Mouse (Mus musculus) lung, embryonic 14.5 days (tissue): Measurements from ENCODE around the gene Serf2. TPM values are rescaled to one million over a fixed set of nuclear protein-coding genes. Genes with fewer than 3 reads are reported as not detected.
A peak's percentile ranks its signal among the peaks of the same experiment; 100 is the strongest.

Experiments used
- ATAC-seq: fragments of 200-750 bp; cut with Nextera tagmentation; 2 replicates; pipeline ENCODE4 v1.8.0; 2017; ENCODE audit warnings: mild to moderate bottlenecking, moderate TSS enrichment, moderate library complexity; ENCODE audit not compliant: insufficient read depth
- DNase-seq: peaks from one replicate; pipeline ENCODE4 v3.0.0-alpha.2; 2015
- H3K27ac ChIP-seq: fragments of 300-500 bp; sonication (generic); 2 replicates; pipeline ENCODE4 v1.5.1; 2014; ENCODE audit warnings: low read depth, mild to moderate bottlenecking, moderate library complexity
- H3K27me3 ChIP-seq: fragments of 300-500 bp; sonication (generic); 2 replicates; pipeline ENCODE4 v1.6.1; 2014; ENCODE audit warnings: low read length, control low read depth; ENCODE audit not compliant: insufficient read depth
- H3K36me3 ChIP-seq: fragments of 300-500 bp; sonication (generic); 2 replicates; pipeline ENCODE4 v1.6.1; 2014; ENCODE audit warnings: control low read depth; ENCODE audit not compliant: insufficient read depth
- H3K4me1 ChIP-seq: fragments of 300-500 bp; sonication (generic); 2 replicates; pipeline ENCODE4 v1.6.1; 2014; ENCODE audit warnings: antibody characterized with exemption, control low read depth; ENCODE audit not compliant: insufficient read depth
- H3K4me2 ChIP-seq: fragments of 300-500 bp; sonication (generic); 2 replicates; pipeline ENCODE4 v1.6.1; 2014; ENCODE audit warnings: mild to moderate bottlenecking
- H3K4me3 ChIP-seq: fragments of 300-500 bp; sonication (generic); 2 replicates; pipeline ENCODE4 v1.5.1; 2014; ENCODE audit warnings: low read depth, low read length
- H3K9ac ChIP-seq: fragments of 300-500 bp; sonication (generic); 2 replicates; pipeline ENCODE4 v1.6.1; 2014
- H3K9me3 ChIP-seq: fragments of 300-500 bp; sonication (generic); 2 replicates; pipeline ENCODE4 v1.6.1; 2016; ENCODE audit warnings: low read depth, low read length, control low read depth
- CTCF ChIP-seq: IDR thresholded peaks from 2 replicates; pipeline ENCODE4 v1.5.1; 2016; ENCODE audit warnings: antibody characterized with exemption, low read depth
- WGBS: fragments of 180-500 bp; shearing (Covaris S2); extraction: QIAGEN DNeasy Blood & Tissue Kit; methylation state at CpG from one replicate; pipeline ENCODE4 v1.1.7; 2014; 5-methylcytosine and 5-hydroxymethylcytosine counted together
- polyA plus RNA-seq: library from polyadenylated mRNA; unstranded; fragments of >200 nt; fragmentation: Nextera tagmentation; extraction: Ambion mirVana; gene quantifications from 2 replicates; pipeline ENCODE4 v1.2.1, GENCODE M21; 2014

The Serf2 gene
- polyA plus RNA-seq, 1 experiment from 2014 or later: 488 TPM

DNA sequence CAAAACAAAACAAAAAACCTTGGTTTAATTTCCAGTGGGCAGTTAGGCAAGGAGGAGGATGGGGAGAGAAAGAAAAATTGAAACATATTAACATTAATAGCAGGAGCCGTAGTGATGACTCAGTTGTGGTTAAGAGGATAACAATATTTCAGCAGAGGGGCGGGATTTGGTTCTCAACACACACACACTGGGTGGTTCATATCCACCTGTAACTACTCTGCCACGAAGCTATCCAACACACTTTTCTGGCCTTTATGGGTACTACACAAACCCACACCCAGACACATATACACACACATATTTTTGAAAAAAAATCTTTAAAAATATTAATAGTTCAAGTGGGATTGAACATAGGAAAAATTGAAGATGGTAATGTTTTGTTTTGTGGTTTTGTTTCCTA lies 2.0 kb upstream of the Serf2 start:
- H3K9ac ChIP-seq: no peak overlapping the region
- no peak overlapping the region for H3K27ac ChIP-seq
- DNase-seq (no peak), ATAC-seq (no peak)
- H3K4me1 ChIP-seq: peaks cover 8% of the 10 kb centered on the region
- no peak overlapping the region for H3K4me2 ChIP-seq
- H3K27me3 ChIP-seq: no peaks in the 10 kb centered on the region; the same call in 1 of the 2 replicates
- H3K9me3 ChIP-seq: no peaks in the 10 kb centered on the region
- WGBS: 75% methylated on average over 3 of the region's 3 CpGs
- TF ChIP-seq CTCF: no peak
- H3K36me3 ChIP-seq: peaks cover 10% of the 10 kb centered on the region
- H3K4me3 ChIP-seq: no peak overlapping the region

DNA sequence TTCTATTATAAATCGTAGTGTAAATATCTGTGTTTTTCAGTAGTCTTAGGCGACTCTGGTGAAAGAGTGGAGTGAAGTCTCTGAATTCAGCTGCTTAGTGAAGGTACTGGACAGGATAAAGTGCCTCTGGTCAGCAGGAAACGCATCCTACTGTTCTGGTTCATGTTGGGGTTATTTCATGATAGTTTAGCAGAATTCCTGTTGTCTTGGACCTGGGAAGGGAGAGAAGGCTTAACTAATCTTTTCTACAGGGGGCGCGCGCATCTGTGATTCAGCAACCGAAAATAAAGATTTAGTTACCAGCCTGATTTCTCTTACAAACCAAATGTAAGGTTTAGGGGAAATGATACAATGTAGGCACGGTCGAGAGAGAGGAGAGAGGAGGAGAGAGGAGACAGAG lies 859 bp upstream of the Serf2 start:
- peak overlapping the region; percentile 99 for H3K4me3 ChIP-seq
- TF ChIP-seq CTCF: peak; percentile 31
- peak overlapping the region; percentile 62 for H3K9ac ChIP-seq
- peaks cover 5% of the 10 kb centered on the region; the same call in 1 of the 2 replicates for H3K4me1 ChIP-seq
- H3K36me3 ChIP-seq: peaks cover 21% of the 10 kb centered on the region
- no peaks in the 10 kb centered on the region for H3K27me3 ChIP-seq
- WGBS: 11% methylated on average over 9 of the region's 9 CpGs
- DNase-seq: peak; percentile 80
- ATAC-seq: no peak
- peak overlapping the region; percentile 86 for H3K4me2 ChIP-seq
- no peaks in the 10 kb centered on the region for H3K9me3 ChIP-seq
- H3K27ac ChIP-seq: peak overlapping the region; percentile 97

DNA sequence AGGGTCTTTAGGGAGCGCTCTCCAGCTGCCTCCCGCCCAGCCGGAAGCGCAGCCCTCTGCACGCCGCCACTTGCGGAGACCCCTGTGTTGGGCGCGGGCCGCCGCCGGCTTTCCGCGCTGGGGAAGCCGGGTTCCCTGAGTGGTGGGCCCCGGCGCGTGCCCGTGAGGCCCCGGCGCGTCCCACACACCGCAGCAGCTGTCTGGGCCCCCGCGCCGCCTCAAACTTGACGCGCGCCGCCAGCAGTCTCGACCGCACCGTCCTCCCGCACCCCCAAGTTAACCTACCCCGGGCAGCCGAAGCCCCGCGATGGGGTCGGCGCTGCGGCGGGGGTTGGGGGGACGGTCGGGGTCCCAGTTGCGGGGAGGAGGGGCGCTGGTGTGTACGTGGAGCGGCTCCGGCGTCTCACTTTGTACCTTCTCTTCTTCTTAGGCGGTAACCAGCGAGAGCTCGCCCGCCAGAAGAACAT lies 583 bp downstream of the Serf2 start:
- peak; percentile 56 for ATAC-seq
- peak overlapping the region; percentile 89 for H3K4me2 ChIP-seq
- WGBS: 0% methylated on average over 52 of the region's 54 CpGs
- DNase-seq: no peak
- peak overlapping the region; percentile 99 for H3K4me3 ChIP-seq
- no peaks in the 10 kb centered on the region for H3K27me3 ChIP-seq
- peak overlapping the region; percentile 95 for H3K27ac ChIP-seq
- H3K4me1 ChIP-seq: 0 out of 2 replicates have a peak, but pooled peaks cover 4% of the 10 kb centered on the region
- H3K9ac ChIP-seq: peak overlapping the region; percentile 94
- no peaks in the 10 kb centered on the region for H3K9me3 ChIP-seq
- H3K36me3 ChIP-seq: peaks cover 32% of the 10 kb centered on the region
- TF ChIP-seq CTCF: no peak

GRCm38 (mm10) chr2:121450093-121450492 lies 1.1 kb downstream of the Serf2 start:
- DNase-seq: peak; percentile 24
- H3K36me3 ChIP-seq: peaks cover 32% of the 10 kb centered on the region
- no peak; the same call in 1 of the 2 replicates for TF ChIP-seq CTCF

GRCm38 (mm10) chr2:121452361-121452760 lies 3.4 kb downstream of the Serf2 start:
- DNase-seq: no peak
- H3K4me3 ChIP-seq: no peak overlapping the region
- no peak for TF ChIP-seq CTCF
- no peak for ATAC-seq
- WGBS: 77% methylated on average over 4 of the region's 4 CpGs
- H3K9me3 ChIP-seq: no peaks in the 10 kb centered on the region
- no peak overlapping the region for H3K27ac ChIP-seq
- H3K27me3 ChIP-seq: no peaks in the 10 kb centered on the region
- no peak overlapping the region for H3K4me2 ChIP-seq
- peaks cover 4% of the 10 kb centered on the region; the same call in 1 of the 2 replicates for H3K4me1 ChIP-seq
- H3K36me3 ChIP-seq: peaks cover 32% of the 10 kb centered on the region
- peak overlapping the region; percentile 13; the same call in 1 of the 2 replicates for H3K9ac ChIP-seq

More at GRCm38 (mm10) chr2:121450093-121450492, 1.1 kb downstream of the Serf2 start:
- Histone ChIP-seq H3K4me2 (peak overlapping the region; percentile 89), H3K27me3 (no peaks in the 10 kb centered on the region), H3K4me3 (peak overlapping the region; percentile 99), H3K9ac (peak overlapping the region; percentile 94), H3K27ac (peak overlapping the region; percentile 95), H3K4me1 (0 out of 2 replicates have a peak, but pooled peaks cover 4% of the 10 kb centered on the region), H3K9me3 (no peaks in the 10 kb centered on the region)
- WGBS: under 1% methylated on average over 7 of the region's 7 CpGs
- 0 out of 2 replicates have a peak, but pooled peaks have one; percentile 5 for ATAC-seq

GRCm38 (mm10) chr2:121452990-121453389 lies 4.0 kb downstream of the Serf2 start, which contains the start of gene Hypk:
Hypk (plus strand) TSS chr2:121453290.
- Histone ChIP-seq H3K4me1 (peaks cover 4% of the 10 kb centered on the region; the same call in 1 of the 2 replicates), H3K4me3 (no peak within 1 kb of the TSS), H3K4me2 (no peak within 1 kb of the TSS), H3K9ac (peak within 1 kb of the TSS; percentile 13; the same call in 1 of the 2 replicates), H3K9me3 (no peaks in the 10 kb centered on the region), H3K27ac (no peak within 1 kb of the TSS), H3K36me3 (peaks cover 32% of the 10 kb centered on the region), H3K27me3 (no peaks in the 10 kb centered on the region)
- WGBS: 62% methylated on average over 4 of the region's 4 CpGs
- no peak for TF ChIP-seq CTCF
- no peak for ATAC-seq
- DNase-seq: no peak

- no peak overlapping the region for H3K4me2 ChIP-seq
- no peak overlapping the region for H3K9ac ChIP-seq
- 80% methylated on average over 6 of the region's 6 CpGs for WGBS
- H3K36me3 ChIP-seq: peaks cover 39% of the 10 kb centered on the region
- DNase-seq (no peak), ATAC-seq (no peak)
- no peaks in the 10 kb centered on the region for H3K27me3 ChIP-seq
- H3K27ac ChIP-seq: no peak overlapping the region
- no peak for TF ChIP-seq CTCF
- H3K4me3 ChIP-seq: no peak overlapping the region
- no peaks in the 10 kb centered on the region for H3K9me3 ChIP-seq
- peaks cover 4% of the 10 kb centered on the region; the same call in 1 of the 2 replicates for H3K4me1 ChIP-seq
These were observed 4.9 kb downstream of the Serf2 start for GRCm38 (mm10) chr2:121453917-121454316.
